Mouse (Mus musculus) Patski (cell line): ENCODE measurements at regions not wholly inside any gene's neighbourhood (a gene's known extent, or its start where the extent isn't known, plus 50 kb on each side); places are given as distances from the start of the nearest gene placed in this dataset.
A peak's percentile ranks its signal among the peaks of the same experiment; 100 is the strongest.

Experiments
- ATAC-seq: fragments of 100-300 bp; one replicate; pipeline ENCODE4 v1.8.0; 2021
- CTCF ChIA-PET: fragments of 350-600 bp; sonication (Branson Sonifier 250); formaldehyde crosslinking; loops from one replicate; lab custom pipeline; 2022; ENCODE audit warnings: inconsistent platforms; lab: Charles Lee
- POLR2A ChIA-PET: fragments of 350-600 bp; sonication (Branson Sonifier 250); formaldehyde crosslinking; loops from one replicate; lab custom pipeline; 2022; ENCODE audit warnings: antibody characterized with exemption, inconsistent platforms; lab: Charles Lee
- DNase-seq: peaks from one replicate; pipeline ENCODE4 v3.0.0-alpha.2; 2011; ENCODE audit warnings: low read depth, low spot score
- H3K27me3 ChIP-seq: fragments of 371-371 bp; one replicate; pipeline ENCODE4 v1.5.1; 2021
- CTCF ChIP-seq: fragments of 100-300 bp; IDR thresholded peaks from one replicate; pipeline ENCODE4 v1.5.1; 2021
- in situ Hi-C: fragments of 300-500 bp; cut with MboI; formaldehyde crosslinking; loops from 3 replicates; pipeline ENCODE4 v1.11.1; 2018; ENCODE audit warnings: low pct_unique_long_range_greater_than_20kb, mixed read lengths

DNA sequence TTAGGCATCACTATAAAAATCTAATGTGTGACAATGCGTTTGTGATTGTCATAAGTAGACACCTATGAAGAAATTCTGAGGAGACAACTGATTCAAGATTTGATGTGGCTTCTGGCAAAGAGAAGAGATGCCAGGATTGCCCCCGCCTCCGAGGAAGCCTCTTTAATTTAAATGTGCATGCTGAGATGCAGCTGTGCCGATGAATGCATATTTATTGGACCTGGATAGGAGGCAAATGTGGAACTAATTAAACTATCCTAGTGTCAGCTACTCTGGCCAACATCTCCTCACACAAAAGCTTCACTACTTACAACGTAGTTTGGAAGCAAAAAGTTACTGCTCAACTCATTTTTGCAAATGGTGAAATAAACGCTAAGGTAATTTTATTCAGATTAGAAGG, 173.4 kb upstream of the Dph6 start:
- no peak for TF ChIP-seq CTCF
- ChIA-PET POLR2A (no interaction called here), CTCF (no interaction called here)
- no peak for DNase-seq
- peaks cover 4% of the 10 kb centered on the region for H3K27me3 ChIP-seq
- ATAC-seq: no peak
- in situ Hi-C loops: no loop called here

DNA sequence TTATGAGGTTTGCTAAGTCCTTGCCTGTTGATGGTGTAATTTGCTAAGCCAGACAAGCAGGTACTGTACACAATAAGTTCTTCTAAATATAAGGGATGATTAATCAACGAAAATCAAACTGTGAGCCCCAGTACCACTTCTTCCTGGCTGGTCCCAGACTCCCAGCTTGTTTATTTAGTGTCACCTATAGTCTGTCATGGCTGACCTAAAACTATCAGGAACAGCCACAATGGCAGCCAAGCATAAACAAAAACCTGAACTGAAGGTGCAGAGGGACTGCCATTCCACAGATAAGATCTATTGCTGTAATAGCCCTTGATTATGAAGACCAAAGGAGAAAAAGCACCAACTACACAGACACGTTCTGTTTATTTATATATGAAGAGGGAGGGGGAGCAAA, 180.9 kb upstream of the Dph6 start:
- in situ Hi-C loops: no loop called here
- no peak for DNase-seq
- no peak for ATAC-seq
- ChIA-PET POLR2A (no interaction called here), CTCF (interaction anchor here (0.8 to 1.0 kb wide), 2 partner anchors 11 to 67 kb away, joined by 3 read pairs; no protein-coding TSS in a partner anchor)
- TF ChIP-seq CTCF: no peak
- peaks cover 3% of the 10 kb centered on the region for H3K27me3 ChIP-seq

DNA sequence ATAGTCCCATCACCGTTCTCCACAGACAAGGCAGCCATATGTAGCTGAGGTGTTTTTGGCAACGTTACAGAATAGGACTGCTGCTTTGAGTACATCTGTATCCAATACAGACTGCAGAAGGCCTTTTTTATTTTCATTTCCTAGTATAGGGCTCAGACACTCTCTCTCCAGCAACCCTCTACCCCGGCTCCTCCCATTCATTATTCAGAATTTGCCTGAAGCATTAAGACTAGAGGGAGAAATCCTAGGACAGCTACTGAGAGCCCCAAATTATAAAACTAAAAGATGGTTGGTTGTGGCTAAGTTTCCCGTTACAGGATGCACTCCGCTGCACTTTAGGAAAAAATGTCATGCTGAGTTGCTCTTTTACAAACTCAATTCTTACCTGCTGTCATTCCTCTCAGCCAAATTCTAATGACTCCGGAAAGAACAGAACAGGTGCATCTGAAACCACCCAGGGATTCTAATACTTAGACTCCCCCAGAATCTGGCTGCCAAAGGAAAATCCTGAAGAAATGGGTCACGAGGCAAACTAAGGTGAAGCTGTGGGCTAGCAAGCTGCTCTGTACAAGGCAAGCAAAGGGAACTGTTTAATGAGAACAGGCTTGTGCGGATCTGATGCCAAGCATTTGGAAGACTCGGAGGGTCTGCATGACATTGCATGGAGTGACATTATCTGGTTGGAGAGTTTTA, 189.1 kb upstream of the Dph6 start:
- ATAC-seq (no peak), DNase-seq (no peak)
- POLR2A ChIA-PET: no interaction called here
- TF ChIP-seq CTCF: no peak
- peaks cover 3% of the 10 kb centered on the region for H3K27me3 ChIP-seq
- in situ Hi-C loops: no loop called here
- CTCF ChIA-PET: no interaction called here

DNA sequence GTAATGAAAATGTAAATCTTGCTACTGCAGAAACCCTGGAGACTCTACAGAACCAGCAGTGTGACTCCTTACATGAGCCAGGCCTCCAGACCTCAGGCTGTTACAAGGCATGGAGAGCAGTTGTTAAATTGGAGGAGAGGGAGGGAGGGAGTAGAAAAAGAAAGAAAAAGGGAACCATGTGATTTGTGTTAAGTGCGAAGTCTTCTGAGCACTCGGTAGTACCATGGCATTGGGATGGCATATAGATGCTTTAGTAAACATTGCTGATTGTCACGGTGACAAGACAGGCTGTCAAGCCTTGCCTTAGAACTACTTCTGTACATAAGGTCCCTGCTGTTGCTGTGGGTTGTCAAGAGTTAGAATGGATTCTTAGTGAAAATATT, 189.6 kb upstream of the Dph6 start:
- H3K27me3 ChIP-seq: peaks cover 3% of the 10 kb centered on the region
- ChIA-PET CTCF (interaction anchor here (1.7 kb wide), 1 partner anchor 9 kb away, joined by 7 read pairs; no protein-coding TSS in a partner anchor), POLR2A (no interaction called here)
- DNase-seq (no peak), ATAC-seq (no peak)
- in situ Hi-C loops: no loop called here
- TF ChIP-seq CTCF: no peak

DNA sequence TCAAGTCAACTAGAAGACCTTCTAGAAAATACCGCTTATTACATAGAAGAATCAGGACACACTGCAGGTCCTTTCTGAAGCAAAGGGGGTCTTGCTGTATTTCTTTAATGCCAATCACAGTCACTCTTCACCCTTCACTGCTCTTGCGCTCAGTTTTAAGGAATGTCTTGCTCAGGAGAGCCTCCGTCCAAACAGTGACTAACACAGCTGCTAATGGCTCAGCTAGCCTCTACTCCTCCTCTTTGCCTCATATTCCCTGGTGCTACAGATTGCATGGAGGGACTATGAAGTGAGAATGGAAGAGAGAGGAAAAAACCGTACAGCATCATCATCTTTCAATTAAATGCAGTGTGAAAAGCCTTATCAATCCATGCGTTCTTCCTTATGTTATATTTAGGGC, 193.7 kb upstream of the Dph6 start:
- ATAC-seq (peak; percentile 84), DNase-seq (no peak)
- H3K27me3 ChIP-seq: no peaks in the 10 kb centered on the region
- ChIA-PET CTCF (no interaction called here), POLR2A (no interaction called here)
- in situ Hi-C loops: no loop called here
- TF ChIP-seq CTCF: no peak

DNA sequence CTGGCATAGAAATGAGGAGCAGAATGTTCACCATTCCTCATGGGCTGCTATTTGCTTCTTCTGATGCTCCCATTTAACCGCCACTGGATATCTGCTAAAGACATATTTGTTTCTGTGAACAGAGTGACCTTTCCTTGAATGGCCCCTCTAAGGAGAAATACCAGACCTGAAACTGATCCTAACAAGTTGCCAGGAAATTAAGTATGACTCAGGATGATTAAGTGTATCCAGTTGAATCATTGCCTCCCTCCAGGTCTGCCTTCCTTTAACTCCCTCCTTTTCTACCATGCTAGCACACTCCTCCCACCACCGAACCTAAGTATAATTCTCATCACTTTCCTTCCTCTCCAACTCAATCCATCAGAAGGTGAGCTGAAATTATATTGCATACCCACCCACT, 194.2 kb upstream of the Dph6 start:
- no peak for DNase-seq
- no peaks in the 10 kb centered on the region for H3K27me3 ChIP-seq
- POLR2A ChIA-PET: interaction anchor here (0.7 kb wide), 1 partner anchor 1600 kb away, joined by 4 read pairs; no protein-coding TSS in a partner anchor
- CTCF ChIA-PET: no interaction called here
- in situ Hi-C loops: no loop called here
- no peak for TF ChIP-seq CTCF
- ATAC-seq: peak; percentile 88

DNA sequence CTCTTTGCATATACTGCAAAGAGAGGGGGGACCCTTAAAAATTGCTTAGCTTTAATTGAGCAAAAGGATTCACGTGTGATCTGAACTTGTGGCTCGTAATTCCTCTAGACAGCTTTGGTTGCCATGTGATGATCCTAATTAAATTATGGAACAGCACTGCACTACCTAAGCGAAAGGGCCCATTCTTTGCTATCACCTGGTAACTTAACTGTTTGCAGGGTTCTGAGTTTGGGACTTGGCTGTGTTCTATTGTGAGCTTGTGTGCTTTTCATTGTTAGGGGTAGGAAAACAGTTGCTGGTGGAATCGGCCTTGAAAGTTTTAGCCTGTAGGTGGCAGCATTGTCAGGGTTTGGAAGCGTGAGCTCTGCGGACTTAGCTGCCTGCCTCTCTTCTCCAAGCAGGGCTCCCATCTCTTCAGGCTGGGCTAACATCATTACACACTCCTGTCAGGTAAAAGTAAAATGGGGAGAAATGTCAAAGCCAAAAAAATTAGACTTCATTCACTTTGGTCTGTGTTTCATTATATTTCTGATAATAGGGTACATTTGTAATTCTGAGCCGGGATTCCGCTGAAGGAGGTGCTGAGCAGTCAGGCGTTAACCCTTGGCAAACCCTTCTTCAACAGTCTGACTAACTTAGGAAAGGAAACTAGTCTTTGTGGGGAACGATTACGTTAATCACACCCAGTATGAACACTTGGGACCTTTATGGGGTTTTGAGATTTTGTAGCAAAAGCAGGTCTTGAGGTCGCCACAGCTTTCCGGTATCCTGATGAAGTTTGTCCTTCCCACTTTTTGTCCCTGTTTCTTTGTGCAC, 199.2 kb upstream of the Dph6 start:
- CTCF ChIA-PET: interaction anchor here (0.8 to 1.8 kb wide), 8 partner anchors 9 to 1251 kb away, joined by 3 to 8 read pairs (median 3); no protein-coding TSS in a partner anchor
- ATAC-seq: peak; percentile 73

DNA sequence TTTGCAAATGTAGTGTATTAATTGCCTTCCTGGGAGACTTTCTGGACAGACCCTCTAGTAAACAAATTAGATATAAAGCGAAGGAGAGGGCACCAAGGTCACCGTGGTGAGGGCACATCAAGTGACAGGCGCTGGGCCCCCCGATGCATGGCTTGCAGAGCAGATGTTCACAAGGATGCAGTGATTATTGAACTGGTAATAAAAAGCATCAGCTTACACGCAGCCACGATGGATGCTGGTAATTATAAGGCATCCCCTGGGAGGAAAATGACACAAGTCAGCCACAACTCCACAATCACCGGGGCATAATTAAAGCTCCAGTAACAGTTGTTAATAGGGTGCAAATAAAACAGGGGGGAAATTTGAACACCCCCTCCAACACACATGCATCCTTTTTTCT, 217.5 kb upstream of the Dph6 start:
- no peaks in the 10 kb centered on the region for H3K27me3 ChIP-seq
- no peak for ATAC-seq
- POLR2A ChIA-PET: no interaction called here
- CTCF ChIA-PET: interaction anchor here (1.1 kb wide), 1 partner anchor 19 kb away, joined by 3 read pairs; no protein-coding TSS in a partner anchor
- TF ChIP-seq CTCF: no peak
- DNase-seq: no peak
- in situ Hi-C loops: no loop called here

More for the DNA sequence above, 199.2 kb upstream of the Dph6 start:
- in situ Hi-C loops: loop anchor here (5.0 kb wide), 1 partner anchor 1248 kb away; no protein-coding TSS in a partner anchor
- TF ChIP-seq CTCF: peak; percentile 90
- POLR2A ChIA-PET: no interaction called here
- DNase-seq: no peak
- no peaks in the 10 kb centered on the region for H3K27me3 ChIP-seq

DNA sequence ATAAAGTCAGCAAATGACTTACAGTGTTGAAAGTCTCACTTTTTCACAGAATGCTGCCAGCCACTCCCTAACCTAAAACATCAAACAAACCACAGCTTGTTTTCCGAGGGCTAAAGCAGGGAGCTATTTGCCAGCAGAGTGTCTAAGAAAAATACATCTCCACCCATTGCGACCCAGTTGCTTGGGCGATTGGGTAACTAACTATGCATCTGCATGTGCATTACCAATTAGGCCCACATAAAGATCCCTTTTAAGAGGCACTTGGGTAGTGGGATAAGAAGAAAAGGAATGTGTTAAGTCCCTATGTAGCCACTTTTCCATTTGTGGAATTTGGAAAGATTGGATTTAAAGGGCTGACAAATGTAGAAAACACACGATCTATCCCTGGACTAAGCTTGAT, 218.3 kb upstream of the Dph6 start:
- no peak for ATAC-seq
- TF ChIP-seq CTCF: no peak
- no peaks in the 10 kb centered on the region for H3K27me3 ChIP-seq
- in situ Hi-C loops: no loop called here
- DNase-seq: no peak
- ChIA-PET CTCF (interaction anchor here (1.1 kb wide), 1 partner anchor 19 kb away, joined by 3 read pairs; no protein-coding TSS in a partner anchor), POLR2A (no interaction called here)

DNA sequence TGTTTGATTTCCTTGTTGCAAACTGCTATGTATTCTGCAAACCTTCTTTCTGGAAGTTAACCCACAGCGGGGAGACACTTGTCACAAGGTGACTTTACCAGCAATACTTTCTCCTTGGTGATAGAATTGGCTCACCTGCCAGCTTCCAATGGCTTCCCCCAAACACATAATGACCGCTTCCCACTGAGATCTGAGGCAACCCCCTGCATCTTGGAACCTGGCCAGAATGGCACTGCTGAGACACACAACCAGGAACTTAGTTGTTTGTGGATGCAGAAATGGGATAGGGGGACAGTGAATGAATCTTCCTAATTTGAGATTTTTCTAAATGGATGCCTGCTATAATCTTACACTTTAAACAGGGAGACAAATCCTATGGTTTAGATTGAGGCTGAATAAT, 224.3 kb upstream of the Dph6 start:
- H3K27me3 ChIP-seq: no peaks in the 10 kb centered on the region
- DNase-seq: no peak
- TF ChIP-seq CTCF: no peak
- ChIA-PET CTCF (no interaction called here), POLR2A (no interaction called here)
- ATAC-seq: no peak
- in situ Hi-C loops: no loop called here

DNA sequence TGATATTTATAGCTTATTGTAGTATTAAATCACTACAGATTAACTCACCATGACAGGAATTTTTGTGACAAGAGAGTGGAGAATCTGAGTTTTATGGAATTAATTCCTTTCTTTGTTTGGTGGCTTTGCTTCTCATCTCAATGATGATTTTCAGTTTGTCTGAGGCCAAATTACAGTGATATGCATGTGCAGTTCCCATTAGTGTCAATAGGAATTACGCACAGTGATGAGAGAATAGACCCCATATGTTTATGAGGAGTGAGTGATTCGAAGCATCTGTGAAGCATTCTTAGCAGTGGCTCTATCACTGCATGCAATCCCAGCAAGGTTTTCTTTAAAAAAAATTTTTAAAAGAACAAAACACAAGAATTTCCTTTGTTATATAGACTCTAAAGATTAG, 225.0 kb upstream of the Dph6 start:
- H3K27me3 ChIP-seq: no peaks in the 10 kb centered on the region
- ChIA-PET CTCF (no interaction called here), POLR2A (no interaction called here)
- ATAC-seq: no peak
- no peak for TF ChIP-seq CTCF
- DNase-seq: no peak
- in situ Hi-C loops: no loop called here
